Mouse (Mus musculus): ENCODE measurements around the gene Gtf3c2.

DNA sequence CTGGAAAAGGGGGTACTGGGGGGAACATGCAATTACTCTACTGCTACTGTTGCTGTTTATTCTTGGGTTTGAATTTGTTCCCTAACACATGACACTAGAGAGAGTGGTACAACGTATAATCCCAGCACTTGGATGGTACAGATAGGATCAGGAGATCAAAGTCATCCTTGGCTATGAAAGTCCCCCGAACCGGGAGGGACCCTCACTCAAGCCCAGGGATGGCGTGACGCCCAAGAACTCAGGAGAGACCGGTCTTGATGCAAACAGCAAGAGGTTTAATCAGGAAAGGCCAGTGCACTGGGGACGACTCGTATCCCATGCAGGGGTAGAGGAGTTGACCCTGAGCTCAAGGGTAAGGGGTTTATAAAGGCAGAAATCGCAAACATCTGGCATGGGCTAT is 42.8 kb upstream of the Gtf3c2 start:
- TF ChIP-seq CTCF (conservative IDR thresholded peaks at IDR 0.05 in 1 of 2, IDR thresholded peaks at IDR 0.05 in 1 of 2; ENCODE audit: low read depth in 2 of 2, low read length in 2 of 2) (no peak), EP300 (IDR thresholded peaks at IDR 0.05; ENCODE audit: low read length) (no peak), MAX (IDR thresholded peaks at IDR 0.05; ENCODE audit: low read length) (no peak), BHLHE40 (IDR thresholded peaks at IDR 0.05; ENCODE audit: low read depth, low read length) (no peak), USF1 (IDR thresholded peaks at IDR 0.05; ENCODE audit: low read depth, low read length) (no peak), POLR2A (IDR thresholded peaks at IDR 0.05; ENCODE audit: low read depth, low read length) (no peak), MAZ (IDR thresholded peaks at IDR 0.05; ENCODE audit: low read depth, low read length) (no peak), MAFK (IDR thresholded peaks at IDR 0.05; ENCODE audit: insufficient replicate concordance, low read length) (no peak), GABPA (IDR thresholded peaks at IDR 0.05; ENCODE audit: insufficient replicate concordance, low read depth, low read length) (no peak), ZC3H11A (IDR thresholded peaks at IDR 0.05; ENCODE audit: low read depth, low read length) (no peak)

All from CH12.LX (cell line).